Mouse (Mus musculus): ENCODE data around the gene Srebf2. TPM values are rescaled to one million over a fixed set of nuclear protein-coding genes. Genes with fewer than 3 reads are reported as not detected.

Gene Srebf2
- polyA plus RNA-seq, 2 experiments, result 29.3 to 30.8 TPM

- 54% methylated on average over 3 of the region's 3 CpGs for WGBS (ENCODE audit: insufficient replicate concordance)
- DNase-seq (ENCODE audit: low read depth in 3 of 3, low spot score in 3 of 3) (no peak), ATAC-seq (ENCODE audit: insufficient read depth) (no peak)
- Histone ChIP-seq H3K4me1 (replicated peaks; ENCODE audit: control insufficient read depth in 2 of 2, insufficient read depth in 2 of 2, low read length in 1 of 2) (peaks cover 5 to 10% of the 10 kb centered on the region in 2 experiments), H3K4me2 (ENCODE audit: low read depth) (no peak overlapping the region), H3K9ac (replicated peaks) (no peak overlapping the region), H3K27ac (no peak overlapping the region), H3K9me3 (ENCODE audit: control insufficient read depth, low read length) (no peaks in the 10 kb centered on the region; the same call in 1 of the 2 replicates), H3K36me3 (replicated peaks; ENCODE audit: control insufficient read depth, insufficient read depth, low read depth) (no peaks in the 10 kb centered on the region), H3K4me3 (ENCODE audit: insufficient read depth in 1 of 2, low read depth in 2 of 2, low read length in 2 of 2) (no peak overlapping the region), H3K27me3 (ENCODE audit: control insufficient read depth, insufficient read depth, low read length) (no peaks in the 10 kb centered on the region)
- TF ChIP-seq CTCF (IDR thresholded peaks at IDR 0.05; ENCODE audit: low read depth) (no peak), EP300 (IDR thresholded peaks at IDR 0.05; ENCODE audit: low read depth) (no peak)
These were observed 100.3 kb downstream of the Srebf2 start for GRCm38 (mm10) chr15:82247131-82247776.

GRCm38 (mm10) chr15:82251579-82251978 lies 104.6 kb downstream of the Srebf2 start:
- DNase-seq (ENCODE audit: low read depth in 3 of 3, low spot score in 3 of 3) (no peak), ATAC-seq (ENCODE audit: insufficient read depth) (no peak)
- TF ChIP-seq CTCF (IDR thresholded peaks at IDR 0.05; ENCODE audit: low read depth), result peak; percentile 66
- TF ChIP-seq EP300 (IDR thresholded peaks at IDR 0.05; ENCODE audit: low read depth), result no peak
- H3K9me3 ChIP-seq (ENCODE audit: control insufficient read depth, low read length), result no peaks in the 10 kb centered on the region; the same call in 1 of the 2 replicates
- H3K4me2 ChIP-seq (ENCODE audit: low read depth), result no peak overlapping the region
- no peaks in the 10 kb centered on the region for H3K4me1 ChIP-seq (replicated peaks; ENCODE audit: control insufficient read depth in 2 of 2, insufficient read depth in 2 of 2, low read length in 1 of 2)
- H3K36me3 ChIP-seq (replicated peaks; ENCODE audit: control insufficient read depth, insufficient read depth, low read depth), result no peaks in the 10 kb centered on the region
- no peak overlapping the region for H3K4me3 ChIP-seq (ENCODE audit: insufficient read depth in 1 of 2, low read depth in 2 of 2, low read length in 2 of 2)
- no peaks in the 10 kb centered on the region for H3K27me3 ChIP-seq (ENCODE audit: control insufficient read depth, insufficient read depth, low read length)
- no peak overlapping the region for H3K27ac ChIP-seq
- no peak overlapping the region for H3K9ac ChIP-seq (replicated peaks)
- WGBS (ENCODE audit: insufficient replicate concordance), result 70% methylated on average over 3 of the region's 3 CpGs

- TF ChIP-seq CTCF (IDR thresholded peaks at IDR 0.05; ENCODE audit: low read depth) (no peak), EP300 (IDR thresholded peaks at IDR 0.05; ENCODE audit: low read depth) (no peak)
- Histone ChIP-seq H3K27ac (no peak within 1 kb of the TSS), H3K4me1 (replicated peaks; ENCODE audit: control insufficient read depth in 2 of 2, insufficient read depth in 2 of 2, low read length in 1 of 2) (no peaks in the 10 kb centered on the region), H3K27me3 (ENCODE audit: control insufficient read depth, insufficient read depth, low read length) (no peaks in the 10 kb centered on the region), H3K9ac (replicated peaks) (no peak within 1 kb of the TSS), H3K36me3 (replicated peaks; ENCODE audit: control insufficient read depth, insufficient read depth, low read depth) (no peaks in the 10 kb centered on the region), H3K4me3 (ENCODE audit: insufficient read depth in 1 of 2, low read depth in 2 of 2, low read length in 2 of 2) (no peak within 1 kb of the TSS), H3K9me3 (ENCODE audit: control insufficient read depth, low read length) (no peaks in the 10 kb centered on the region; the same call in 1 of the 2 replicates), H3K4me2 (ENCODE audit: low read depth) (no peak within 1 kb of the TSS)
- 52% methylated on average over 6 of the region's 6 CpGs for WGBS (ENCODE audit: insufficient replicate concordance)
- DNase-seq (ENCODE audit: low read depth in 3 of 3, low spot score in 3 of 3) (no peak), ATAC-seq (ENCODE audit: insufficient read depth) (no peak)
These were observed 105.1 kb downstream of the Srebf2 start, which contains the start of gene 1500009C09Rik for GRCm38 (mm10) chr15:82252097-82252496. Gene 1500009C09Rik, plus strand, starts transcription at chr15:82252397.

MicroRNAs encoded within 50 kb of the gene (microRNA counts, 519-probe panel; counts per million panel counts)
- microRNA mmu-miR-33, result 69.9 counts per million

Small RNA genes within 50 kb of the gene (microRNA-seq; reads per million reads assigned to microRNA genes)
- 233 reads per million, percentile 58 among the genes with 10 or more reads in this experiment for gene Mir33

Other genes starting within 250 kb of the Srebf2 start
- gene Polr3h, start 220.9 kb upstream of the Srebf2 start, polyA plus RNA-seq (2012; rRNA removed), result 13.2 and 13.7 TPM in 2 replicates
- gene Polr3h, start 220.9 kb upstream of the Srebf2 start, polyA plus RNA-seq (2014; fragmentation: Nextera tagmentation; extraction: Ambion mirVana), result 68.3 and 77.5 TPM in 2 replicates
- 0.45 and 0.70 TPM in 2 replicates for gene Csdc2, start 210.4 kb upstream of the Srebf2 start, polyA plus RNA-seq (2012; rRNA removed)
- 0.52 and 0.58 TPM in 2 replicates for gene Csdc2, start 210.4 kb upstream of the Srebf2 start, polyA plus RNA-seq (2014; fragmentation: Nextera tagmentation; extraction: Ambion mirVana)
- 22.6 and 23.4 TPM in 2 replicates for gene Pmm1, start 186.3 kb upstream of the Srebf2 start, polyA plus RNA-seq (2012; rRNA removed)
- gene Pmm1, start 186.3 kb upstream of the Srebf2 start, polyA plus RNA-seq (2014; fragmentation: Nextera tagmentation; extraction: Ambion mirVana), result 17.6 and 21.1 TPM in 2 replicates
- not detected in 2 replicates for gene 1700029P11Rik, start 166.6 kb upstream of the Srebf2 start, polyA plus RNA-seq (2012; rRNA removed)
- gene 1700029P11Rik, start 166.6 kb upstream of the Srebf2 start, polyA plus RNA-seq (2014; fragmentation: Nextera tagmentation; extraction: Ambion mirVana), result not detected in 2 replicates
- gene Xrcc6, start 159.3 kb upstream of the Srebf2 start, polyA plus RNA-seq (2012; rRNA removed), result 13.9 and 22.1 TPM in 2 replicates
- 52.9 and 62.3 TPM in 2 replicates for gene Xrcc6, start 159.3 kb upstream of the Srebf2 start, polyA plus RNA-seq (2014; fragmentation: Nextera tagmentation; extraction: Ambion mirVana)
- 8.3 and 9.3 TPM in 2 replicates for gene Desi1, start 113.3 kb upstream of the Srebf2 start, polyA plus RNA-seq (2012; rRNA removed)
- 8.6 and 11.3 TPM in 2 replicates for gene Desi1, start 113.3 kb upstream of the Srebf2 start, polyA plus RNA-seq (2014; fragmentation: Nextera tagmentation; extraction: Ambion mirVana)
- gene Snu13, start 99.6 kb upstream of the Srebf2 start, polyA plus RNA-seq (2012; rRNA removed), result 78.8 and 83.1 TPM in 2 replicates
- gene Snu13, start 99.6 kb upstream of the Srebf2 start, polyA plus RNA-seq (2014; fragmentation: Nextera tagmentation; extraction: Ambion mirVana), result 187 TPM in 2 replicates
- gene 4930407I10Rik, start 88.0 kb upstream of the Srebf2 start, polyA plus RNA-seq (2012; rRNA removed), result not detected in 2 replicates
- not detected in 2 replicates for gene 4930407I10Rik, start 88.0 kb upstream of the Srebf2 start, polyA plus RNA-seq (2014; fragmentation: Nextera tagmentation; extraction: Ambion mirVana)
- gene Mei1, start 77.2 kb upstream of the Srebf2 start, polyA plus RNA-seq (2012; rRNA removed), result not detected in 2 replicates
- gene Mei1, start 77.2 kb upstream of the Srebf2 start, polyA plus RNA-seq (2014; fragmentation: Nextera tagmentation; extraction: Ambion mirVana), result not detected in 2 replicates
- 5.9 and 7.2 TPM in 2 replicates for gene Ccdc134, start 19.3 kb upstream of the Srebf2 start, polyA plus RNA-seq (2012; rRNA removed)
- gene Ccdc134, start 19.3 kb upstream of the Srebf2 start, polyA plus RNA-seq (2014; fragmentation: Nextera tagmentation; extraction: Ambion mirVana), result 5.5 and 6.6 TPM in 2 replicates
- gene Shisa8, start 65.6 kb downstream of the Srebf2 start, polyA plus RNA-seq (2012; rRNA removed), result 0.15 and 0.19 TPM in 2 replicates
- gene Shisa8, start 65.6 kb downstream of the Srebf2 start, polyA plus RNA-seq (2014; fragmentation: Nextera tagmentation; extraction: Ambion mirVana), result 0.05 and 0.09 TPM in 2 replicates
- 0.54 and 0.66 TPM in 2 replicates for gene Tnfrsf13c, start 77.2 kb downstream of the Srebf2 start, polyA plus RNA-seq (2012; rRNA removed)
- 0.14 and 0.58 TPM in 2 replicates for gene Tnfrsf13c, start 77.2 kb downstream of the Srebf2 start, polyA plus RNA-seq (2014; fragmentation: Nextera tagmentation; extraction: Ambion mirVana)
- gene Cenpm, start 97.6 kb downstream of the Srebf2 start, polyA plus RNA-seq (2012; rRNA removed), result 19.1 and 21.6 TPM in 2 replicates
- gene Cenpm, start 97.6 kb downstream of the Srebf2 start, polyA plus RNA-seq (2014; fragmentation: Nextera tagmentation; extraction: Ambion mirVana), result 42.1 and 45.1 TPM in 2 replicates
- gene 1500009C09Rik, start 105.2 kb downstream of the Srebf2 start, polyA plus RNA-seq (2012; rRNA removed), result 0.02 and 0.11 TPM in 2 replicates
- not detected in 2 replicates for gene 1500009C09Rik, start 105.2 kb downstream of the Srebf2 start, polyA plus RNA-seq (2014; fragmentation: Nextera tagmentation; extraction: Ambion mirVana)
- gene Sept3, start 127.7 kb downstream of the Srebf2 start, polyA plus RNA-seq (2012; rRNA removed), result 0.12 and 0.61 TPM in 2 replicates
- 0.09 TPM in 1 of 2 replicates, not detected in the other for gene Sept3, start 127.7 kb downstream of the Srebf2 start, polyA plus RNA-seq (2014; fragmentation: Nextera tagmentation; extraction: Ambion mirVana)
- gene Wbp2nl, start 151.8 kb downstream of the Srebf2 start, polyA plus RNA-seq (2012; rRNA removed), result 0.10 and 0.19 TPM in 2 replicates
- gene Wbp2nl, start 151.8 kb downstream of the Srebf2 start, polyA plus RNA-seq (2014; fragmentation: Nextera tagmentation; extraction: Ambion mirVana), result 0.11 and 0.19 TPM in 2 replicates
- 47.7 and 52.9 TPM in 2 replicates for gene Naga, start 191.7 kb downstream of the Srebf2 start, polyA plus RNA-seq (2012; rRNA removed)
- gene Naga, start 191.7 kb downstream of the Srebf2 start, polyA plus RNA-seq (2014; fragmentation: Nextera tagmentation; extraction: Ambion mirVana), result 34.2 and 43.3 TPM in 2 replicates
- 22.1 and 24.8 TPM in 2 replicates for gene Pheta2, start 191.8 kb downstream of the Srebf2 start, polyA plus RNA-seq (2012; rRNA removed)
- 18.7 and 22.5 TPM in 2 replicates for gene Pheta2, start 191.8 kb downstream of the Srebf2 start, polyA plus RNA-seq (2014; fragmentation: Nextera tagmentation; extraction: Ambion mirVana)
- gene Smdt1, start 191.8 kb downstream of the Srebf2 start, polyA plus RNA-seq (2012; rRNA removed), result 109 and 121 TPM in 2 replicates
- gene Smdt1, start 191.8 kb downstream of the Srebf2 start, polyA plus RNA-seq (2014; fragmentation: Nextera tagmentation; extraction: Ambion mirVana), result 165 and 178 TPM in 2 replicates
- 152 and 288 TPM in 2 replicates for gene Ndufa6, start 207.1 kb downstream of the Srebf2 start, polyA plus RNA-seq (2012; rRNA removed)
- 435 and 447 TPM in 2 replicates for gene Ndufa6, start 207.1 kb downstream of the Srebf2 start, polyA plus RNA-seq (2014; fragmentation: Nextera tagmentation; extraction: Ambion mirVana)
- gene Cyp2d22, start 233.1 kb downstream of the Srebf2 start, polyA plus RNA-seq (2012; rRNA removed), result 14.9 and 15.5 TPM in 2 replicates
- gene Cyp2d22, start 233.1 kb downstream of the Srebf2 start, polyA plus RNA-seq (2014; fragmentation: Nextera tagmentation; extraction: Ambion mirVana), result 8.4 and 10.0 TPM in 2 replicates
- 0.09 TPM in 2 replicates for gene Cyp2d11, start 246.8 kb downstream of the Srebf2 start, polyA plus RNA-seq (2012; rRNA removed)
- gene Cyp2d11, start 246.8 kb downstream of the Srebf2 start, polyA plus RNA-seq (2014; fragmentation: Nextera tagmentation; extraction: Ambion mirVana), result not detected in 2 replicates